Mouse (Mus musculus) CH12.LX (cell line): ENCODE data around the gene Tep1. TPM values are rescaled to one million over a fixed set of nuclear protein-coding genes. Genes with fewer than 3 reads are reported as not detected.

Experiments used
- DNase-seq: peaks from one replicate; pipeline ENCODE4 v3.0.0-alpha.2; 2013; ENCODE audit errors: extremely low read depth
- H3K27ac ChIP-seq: 2 replicates; pipeline ENCODE4 v1.5.1; 2012; ENCODE audit warnings: low read depth, mild to moderate bottlenecking, control low read depth, moderate library complexity; ENCODE audit not compliant: insufficient read depth
- H3K27me3 ChIP-seq: replicated peaks from 2 replicates; pipeline ENCODE3; 2012; ENCODE audit warnings: inconsistent platforms
- H3K36me3 ChIP-seq, 2 experiments: replicated peaks in 1 of 2; 2 replicates each; pipeline versions ENCODE3 to v1.6.1; 2012; ENCODE audit warnings: inconsistent platforms in 1 of 2, low read length in 1 of 2, mild to moderate bottlenecking in 1 of 2, mixed read lengths in 1 of 2, moderate library complexity in 1 of 2; ENCODE audit not compliant: control insufficient read depth in 1 of 2, insufficient read depth in 1 of 2
- H3K4me1 ChIP-seq, 2 experiments: 2 replicates each; pipeline ENCODE4 v1.6.1; 2012; ENCODE audit warnings: inconsistent platforms in 1 of 2, moderate library complexity in 1 of 2; ENCODE audit not compliant: insufficient read depth in 2 of 2, control insufficient read depth in 1 of 2
- H3K4me2 ChIP-seq: 2 replicates; pipeline ENCODE4 v1.6.1; 2012; ENCODE audit warnings: low read depth, mild to moderate bottlenecking, control low read depth; ENCODE audit not compliant: poor library complexity, insufficient read depth, severe bottlenecking
- H3K4me3 ChIP-seq, 3 experiments: fragments of 150-350 bp in 1 of 3; sonication (generic) in 1 of 3; replicated peaks in 1 of 3; 2 replicates each; pipeline versions ENCODE3 to v1.5.1; 2011 to 2012; ENCODE audit warnings: low read depth in 2 of 3, low read length in 2 of 3, mild to moderate bottlenecking in 2 of 3, moderate library complexity in 2 of 3, control low read depth in 1 of 3, improper control_type of control experiment in 1 of 3, inconsistent platforms in 1 of 3, mixed read lengths in 1 of 3; ENCODE audit not compliant: poor library complexity in 1 of 3
- H3K79me2 ChIP-seq: replicated peaks from 2 replicates; pipeline ENCODE4 v1.6.1; 2012; ENCODE audit warnings: mild to moderate bottlenecking, moderate library complexity; ENCODE audit not compliant: control insufficient read depth, poor library complexity, insufficient read depth, severe bottlenecking; ENCODE audit errors: extremely low read depth
- H3K9ac ChIP-seq: 2 replicates; pipeline ENCODE4 v1.6.1; 2012; ENCODE audit warnings: low read depth, mild to moderate bottlenecking, control low read depth, moderate library complexity; ENCODE audit not compliant: insufficient read depth
- H3K9me3 ChIP-seq: replicated peaks from 2 replicates; pipeline ENCODE3; 2012; ENCODE audit warnings: low read length, inconsistent platforms, mixed read lengths
- BHLHE40 ChIP-seq: IDR thresholded peaks from 2 replicates; pipeline ENCODE4 v1.6.1; 2011; ENCODE audit warnings: mild to moderate bottlenecking, low read depth, low read length, improper control_type of control experiment
- CHD1 ChIP-seq: IDR thresholded peaks from 2 replicates; pipeline ENCODE4 v1.6.1; 2012; ENCODE audit warnings: low read depth, low read length, improper control_type of control experiment, inconsistent platforms
- CHD2 ChIP-seq: IDR thresholded peaks from 2 replicates; pipeline ENCODE4 v1.6.1; 2011; ENCODE audit warnings: low read length, improper control_type of control experiment
- CTCF ChIP-seq, 2 experiments: IDR thresholded peaks in 1 of 2; conservative IDR thresholded peaks in 1 of 2; 2 replicates each; pipeline ENCODE4 v1.5.1; 2011 to 2012; ENCODE audit warnings: low read depth in 2 of 2, low read length in 2 of 2, improper control_type of control experiment in 1 of 2, inconsistent platforms in 1 of 2, mild to moderate bottlenecking in 1 of 2, moderate library complexity in 1 of 2
- E2F4 ChIP-seq: IDR thresholded peaks from 2 replicates; pipeline ENCODE4 v1.6.1; 2011; ENCODE audit warnings: low read depth, low read length, improper control_type of control experiment; ENCODE audit not compliant: insufficient replicate concordance
- ELF1 ChIP-seq: IDR thresholded peaks from 2 replicates; pipeline ENCODE4 v1.6.1; 2014; ENCODE audit warnings: low read depth, mild to moderate bottlenecking, inconsistent platforms, low read length, improper control_type of control experiment
- ETS1 ChIP-seq: conservative IDR thresholded peaks from 2 replicates; pipeline ENCODE4 v1.6.1; 2012; ENCODE audit warnings: low read depth, mild to moderate bottlenecking, inconsistent platforms, low read length, improper control_type of control experiment, moderate library complexity
- GABPA ChIP-seq: IDR thresholded peaks from 2 replicates; pipeline ENCODE4 v1.6.1; 2012; ENCODE audit warnings: low read depth, low read length, improper control_type of control experiment, inconsistent platforms; ENCODE audit not compliant: insufficient replicate concordance
- HCFC1 ChIP-seq: IDR thresholded peaks from 2 replicates; pipeline ENCODE4 v1.6.1; 2012; ENCODE audit warnings: low read depth, mild to moderate bottlenecking, inconsistent platforms, low read length, improper control_type of control experiment
- JUND ChIP-seq: conservative IDR thresholded peaks from 2 replicates; pipeline ENCODE4 v1.6.1; 2011; ENCODE audit warnings: low read depth, low read length, improper control_type of control experiment
- KAT2A ChIP-seq: IDR thresholded peaks from 2 replicates; pipeline ENCODE4 v1.6.1; 2012; ENCODE audit warnings: low read length, improper control_type of control experiment, inconsistent platforms; ENCODE audit not compliant: insufficient replicate concordance
- MAX ChIP-seq: IDR thresholded peaks from 2 replicates; pipeline ENCODE4 v1.6.1; 2011; ENCODE audit warnings: low read length, improper control_type of control experiment
- MAZ ChIP-seq: IDR thresholded peaks from 2 replicates; pipeline ENCODE4 v1.6.1; 2012; ENCODE audit warnings: low read depth, mild to moderate bottlenecking, inconsistent platforms, low read length, improper control_type of control experiment, moderate library complexity
- MEF2A ChIP-seq: IDR thresholded peaks from 2 replicates; pipeline ENCODE4 v1.6.1; 2014; ENCODE audit warnings: low read depth, mild to moderate bottlenecking, inconsistent platforms, low read length, improper control_type of control experiment, borderline replicate concordance
- MYC ChIP-seq: IDR thresholded peaks from 2 replicates; pipeline ENCODE4 v1.6.1; 2011; ENCODE audit warnings: low read depth, mild to moderate bottlenecking, improper control_type of control experiment, low read length
- NELFE ChIP-seq: IDR thresholded peaks from 2 replicates; pipeline ENCODE4 v1.6.1; 2011; ENCODE audit warnings: low read depth, low read length, improper control_type of control experiment
- NRF1 ChIP-seq: IDR thresholded peaks from 2 replicates; pipeline ENCODE4 v1.6.1; 2014; ENCODE audit warnings: low read depth, mild to moderate bottlenecking, inconsistent platforms, low read length, improper control_type of control experiment, moderate library complexity
- POLR2A ChIP-seq: IDR thresholded peaks from 2 replicates; pipeline ENCODE4 v1.6.1; 2011; ENCODE audit warnings: low read depth, mild to moderate bottlenecking, improper control_type of control experiment, low read length
- POLR2AphosphoS2 ChIP-seq: IDR thresholded peaks from 2 replicates; pipeline ENCODE4 v1.6.1; 2011; ENCODE audit warnings: low read depth, low read length, improper control_type of control experiment
- RCOR1 ChIP-seq: conservative IDR thresholded peaks from 2 replicates; pipeline ENCODE4 v1.6.1; 2012; ENCODE audit warnings: low read depth, mild to moderate bottlenecking, inconsistent platforms, low read length, improper control_type of control experiment
- TCF12 ChIP-seq: IDR thresholded peaks from 2 replicates; pipeline ENCODE4 v1.6.1; 2014; ENCODE audit warnings: low read depth, mild to moderate bottlenecking, inconsistent platforms, low read length, improper control_type of control experiment
- UBTF ChIP-seq: IDR thresholded peaks from 2 replicates; pipeline ENCODE4 v1.6.1; 2012; ENCODE audit warnings: low read depth, mild to moderate bottlenecking, inconsistent platforms, low read length, improper control_type of control experiment, moderate library complexity
- ZC3H11A ChIP-seq: IDR thresholded peaks from 2 replicates; pipeline ENCODE4 v1.6.1; 2012; ENCODE audit warnings: low read depth, mild to moderate bottlenecking, inconsistent platforms, low read length, improper control_type of control experiment
- ZMIZ1 ChIP-seq: IDR thresholded peaks from 2 replicates; pipeline ENCODE4 v1.6.1; 2012; ENCODE audit warnings: low read depth, mild to moderate bottlenecking, inconsistent platforms, low read length, improper control_type of control experiment
- dilution Hi-C: fragments of 300-500 bp; cut with MboI; formaldehyde crosslinking; loops from 2 replicates; pipeline ENCODE4 v1.14.3; 2020; ENCODE audit warnings: low sequenced_read_pairs; ENCODE audit not compliant: extremely low pct_unique_long_range_greater_than_20kb, extremely low pct_ligation_motif_present
- in situ Hi-C: fragments of 300-500 bp; cut with MboI; formaldehyde crosslinking; loops from 3 replicates; pipeline ENCODE4 v1.14.3; 2019; ENCODE audit warnings: low sequenced_read_pairs, low pct_ligation_motif_present, low pct_unique_long_range_greater_than_20kb, mixed read lengths
- polyA plus RNA-seq: library from polyadenylated mRNA; unstranded; fragments of >175 nt; gene quantifications from 2 replicates; pipeline ENCODE4 v1.2.1, GENCODE M21; 2012; ENCODE audit warnings: low read depth; ENCODE audit not compliant: insufficient read length
- total RNA-seq, 2 experiments: library from RNA; depleted of rRNA; stranded (reverse); fragments of 300-350 nt in 1 of 2; fragments of >200 nt in 1 of 2; gene quantifications; 2 replicates each; pipeline ENCODE4 v1.2.3; 2012 to 2014

Gene Tep1
- total and polyA plus RNA-seq, 3 experiments: 4.1 to 14.7 (median 12.9) TPM

- Histone ChIP-seq H3K4me1 (peaks cover 0 to 13% of the 10 kb centered on the region in 2 experiments; a peak in 2 of 4 replicates), H3K4me3 (no peak overlapping the region), H3K9ac (no peak overlapping the region), H3K27me3 (no peaks in the 10 kb centered on the region), H3K9me3 (peaks cover 7% of the 10 kb centered on the region), H3K79me2 (no peaks in the 10 kb centered on the region), H3K4me2 (no peak overlapping the region), H3K27ac (no peak overlapping the region), H3K36me3 (peaks cover 32 to 74% of the 10 kb centered on the region in 2 experiments)
- dilution Hi-C loops: no loop called here
- in situ Hi-C loops: no loop called here
- no peak for TF ChIP-seq UBTF
- no peak for TF ChIP-seq POLR2A
- TF ChIP-seq CHD2: no peak
- no peak for TF ChIP-seq BHLHE40
- TF ChIP-seq ZC3H11A: no peak
- TF ChIP-seq NRF1: no peak
- no peak for TF ChIP-seq E2F4
- TF ChIP-seq HCFC1: no peak
- TF ChIP-seq RCOR1: no peak
- DNase-seq: no peak
Measured at GRCm38 (mm10) chr14:50862641-50863040, 7.7 kb downstream of the Tep1 start.

- no peaks in the 10 kb centered on the region for H3K27me3 ChIP-seq
- in situ Hi-C loops: no loop called here
Measured at GRCm38 (mm10) chr14:50855788-50856187, 14.6 kb downstream of the Tep1 start.

More at GRCm38 (mm10) chr14:50855788-50856187, 14.6 kb downstream of the Tep1 start:
- no peak overlapping the region for H3K9ac ChIP-seq
- DNase-seq: no peak
- no peaks in the 10 kb centered on the region for H3K79me2 ChIP-seq
- H3K4me1 ChIP-seq: no peaks in the 10 kb centered on the region
- no peak for TF ChIP-seq MAX
- TF ChIP-seq KAT2A: no peak
- no peak for TF ChIP-seq ZMIZ1
- no peak for TF ChIP-seq ELF1
- no peak for TF ChIP-seq POLR2AphosphoS2
- no peak for TF ChIP-seq NRF1
- no peak for TF ChIP-seq ZC3H11A
- TF ChIP-seq UBTF: no peak
- no peak for TF ChIP-seq CHD1
- TF ChIP-seq MAZ: no peak
- no peak for TF ChIP-seq ETS1
- no peak for TF ChIP-seq CTCF (conservative IDR thresholded peaks at IDR 0.05 in 1 of 2, IDR thresholded peaks at IDR 0.05 in 1 of 2; ENCODE audit: low read depth in 2 of 2, low read length in 2 of 2)
- no peak for TF ChIP-seq MEF2A
- no peak for TF ChIP-seq NELFE
- TF ChIP-seq RCOR1: no peak
- no peak for TF ChIP-seq JUND
- TF ChIP-seq GABPA: no peak
- no peak for TF ChIP-seq TCF12
- TF ChIP-seq MYC: no peak
- dilution Hi-C loops: no loop called here
- H3K4me3 ChIP-seq: no peak overlapping the region
- peaks cover 46 to 80% of the 10 kb centered on the region in 2 experiments for H3K36me3 ChIP-seq
- peaks cover 3% of the 10 kb centered on the region for H3K9me3 ChIP-seq
- H3K27ac ChIP-seq: no peak overlapping the region
- no peak overlapping the region for H3K4me2 ChIP-seq
